Mouse (Mus musculus): Measurements from ENCODE around the gene Gcm2. TPM values are rescaled to one million over a fixed set of nuclear protein-coding genes. Genes with fewer than 3 reads are reported as not detected.

Gene Gcm2
- polyA plus RNA-seq (2021; fragmentation: Nextera tagmentation), result not detected in 2 replicates
- long read RNA-seq, experiment 1, result 0 reads
- long read RNA-seq, experiment 2, result 0 reads

DNA sequence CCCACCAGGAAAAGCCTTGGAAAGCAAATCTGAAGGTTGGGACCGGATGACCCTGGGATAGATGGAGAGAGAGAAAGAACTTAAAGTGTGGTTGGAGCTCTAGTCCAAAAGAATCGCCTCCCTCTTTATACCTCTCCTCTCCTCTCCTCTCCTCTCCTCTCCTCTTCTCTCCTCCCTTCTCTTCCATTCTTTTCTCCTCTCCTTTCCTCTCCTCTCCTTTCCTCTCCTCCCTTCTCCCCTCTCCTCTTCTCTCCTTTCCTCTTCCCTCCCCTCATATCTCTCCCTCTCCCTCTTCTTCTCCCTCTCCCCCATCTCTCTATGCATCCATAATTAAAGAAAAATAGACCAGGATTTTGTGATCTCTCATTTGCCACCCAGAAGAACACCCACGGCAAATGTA, at the start of gene Gcm2:
Gene Gcm2 (minus strand): TSS at position 101 of the 400 bp plus-strand sequence.

DNA sequence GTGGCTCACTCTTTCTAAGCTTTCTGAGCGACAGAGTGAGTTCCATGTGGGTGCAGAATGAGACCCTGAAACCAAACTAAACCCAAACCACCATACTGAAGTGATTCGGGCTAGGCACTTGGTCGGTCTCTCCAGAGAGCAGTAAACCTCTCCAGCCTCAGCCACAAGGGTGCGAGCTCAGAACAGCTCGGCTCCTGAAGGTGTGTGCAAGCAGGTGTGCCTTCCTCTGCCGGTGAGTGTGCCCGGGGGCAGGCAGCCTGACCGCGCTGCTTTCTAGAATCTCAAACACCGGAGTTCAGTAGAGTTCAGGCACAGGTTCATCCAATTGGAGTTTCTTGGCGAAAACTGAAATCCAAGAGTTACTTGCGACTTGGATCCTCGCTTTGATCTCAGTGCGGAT, 3.1 kb upstream of the Gcm2 start, which contains the start of gene Sycp2l:
Gene Sycp2l (plus strand): TSS at position 368 of the 400 bp plus-strand sequence.

DNA sequence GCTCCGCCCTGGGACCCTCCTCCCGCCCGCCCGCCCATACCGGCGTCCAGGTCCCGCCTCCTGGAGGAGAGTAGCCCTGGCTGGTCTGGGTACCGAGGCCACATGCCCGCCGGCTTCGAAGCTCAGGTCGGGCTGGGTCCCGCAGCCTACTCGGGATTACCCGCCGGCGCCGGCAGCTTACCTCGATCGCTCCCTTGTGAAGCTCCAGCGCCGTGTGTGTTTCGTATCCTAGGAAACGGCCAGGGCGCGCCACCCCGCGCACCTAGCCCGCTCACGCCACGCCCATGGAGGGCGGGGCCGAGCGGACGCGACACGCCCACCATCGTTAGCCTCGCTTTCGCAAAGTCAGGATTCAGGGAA, 31.4 kb downstream of the Gcm2 start, which contains the start of gene Mak:
Gene Mak (minus strand): TSS at position 286 of the 360 bp plus-strand sequence.

Other genes starting within 250 kb of the Gcm2 start
- gene Pak1ip1, start 110.0 kb downstream of the Gcm2 start, polyA plus RNA-seq (2021; fragmentation: Nextera tagmentation), result 52.6 and 60.9 TPM in 2 replicates
- gene Tmem14c, start 94.7 kb downstream of the Gcm2 start, polyA plus RNA-seq (2021; fragmentation: Nextera tagmentation), result 115 and 136 TPM in 2 replicates
- 1.4 and 1.5 TPM in 2 replicates for gene Mak, start 31.3 kb downstream of the Gcm2 start, polyA plus RNA-seq (2021; fragmentation: Nextera tagmentation)
- 0.10 TPM in 1 of 2 replicates, not detected in the other for gene Sycp2l, start 3.3 kb upstream of the Gcm2 start, polyA plus RNA-seq (2021; fragmentation: Nextera tagmentation)
- 12.1 and 13.7 TPM in 2 replicates for gene Elovl2, start 109.4 kb upstream of the Gcm2 start, polyA plus RNA-seq (2021; fragmentation: Nextera tagmentation)
- gene Smim13, start 138.8 kb upstream of the Gcm2 start, polyA plus RNA-seq (2021; fragmentation: Nextera tagmentation), result 34.1 and 53.7 TPM in 2 replicates
- gene Gm17364, start 162.9 kb upstream of the Gcm2 start, polyA plus RNA-seq (2021; fragmentation: Nextera tagmentation), result not detected in 2 replicates

Data from left cerebral cortex, adult 6 months (tissue).